Mouse (Mus musculus): Measurements from ENCODE around the gene Gal3st4. TPM values are rescaled to one million over a fixed set of nuclear protein-coding genes. Genes with fewer than 3 reads are reported as not detected.

Gal3st4 gene
- polyA plus RNA-seq, 1 experiment = 1.5 TPM

DNA sequence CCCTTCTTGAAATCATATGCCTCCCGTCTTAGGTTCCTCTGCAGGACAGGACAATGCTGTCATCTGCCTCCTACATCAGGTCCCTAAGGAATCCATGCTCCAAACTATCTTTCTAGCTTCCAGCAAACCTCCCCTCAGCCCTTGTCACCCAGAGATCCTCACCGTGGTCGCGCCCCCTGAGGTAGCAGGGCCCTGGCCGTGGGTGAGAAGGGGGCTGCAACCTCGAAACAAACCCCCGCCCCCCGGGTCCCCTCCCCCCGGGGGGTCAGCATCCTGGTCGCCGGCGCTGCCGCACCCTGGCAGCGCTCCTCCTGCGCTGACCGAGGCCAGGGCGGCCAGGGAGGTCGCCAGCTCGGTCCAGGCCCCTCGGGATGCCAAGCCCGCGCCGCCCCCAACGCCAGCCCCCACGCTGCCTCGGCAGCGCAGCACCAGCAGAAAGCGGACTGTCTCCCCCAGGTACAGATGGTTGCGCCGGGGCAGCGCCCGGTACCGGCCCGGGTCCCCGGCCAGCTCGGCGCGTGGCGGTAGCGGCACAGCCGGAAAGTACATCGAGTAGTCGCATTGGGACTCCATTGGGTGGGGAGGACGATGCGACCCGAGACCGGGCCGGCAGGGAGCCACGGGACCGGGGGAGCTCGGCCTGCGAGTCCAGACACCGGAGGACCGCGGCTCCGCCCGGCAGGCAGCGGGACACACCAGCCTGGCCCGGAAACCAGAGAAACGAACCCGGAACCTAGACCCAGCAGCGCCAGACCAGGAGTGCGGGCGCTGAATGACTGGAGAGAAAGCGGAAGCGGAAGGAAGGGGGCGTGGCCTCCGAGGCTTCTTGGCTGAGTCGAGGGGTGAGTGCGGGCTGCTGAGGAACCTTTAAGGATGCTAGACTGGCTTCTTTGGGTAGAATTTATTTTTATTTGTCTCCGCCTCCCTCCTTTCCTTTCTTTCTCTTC lies 9.1 kb downstream of the Gal3st4 start, which contains the start of gene BC037034:
Gene BC037034, minus strand, starts transcription at position 774 of the 947 bp plus-strand sequence.
- under 1% methylated on average over 71 of the region's 71 CpGs for WGBS
- DNase-seq = peak; percentile 87
- no peak for TF ChIP-seq CTCF (IDR thresholded peaks at IDR 0.05; ENCODE audit: insufficient read depth, low read length)
- peak; percentile 81 for TF ChIP-seq POLR2A (IDR thresholded peaks at IDR 0.05; ENCODE audit: borderline replicate concordance, extremely low read depth, low read depth, low read length)

DNA sequence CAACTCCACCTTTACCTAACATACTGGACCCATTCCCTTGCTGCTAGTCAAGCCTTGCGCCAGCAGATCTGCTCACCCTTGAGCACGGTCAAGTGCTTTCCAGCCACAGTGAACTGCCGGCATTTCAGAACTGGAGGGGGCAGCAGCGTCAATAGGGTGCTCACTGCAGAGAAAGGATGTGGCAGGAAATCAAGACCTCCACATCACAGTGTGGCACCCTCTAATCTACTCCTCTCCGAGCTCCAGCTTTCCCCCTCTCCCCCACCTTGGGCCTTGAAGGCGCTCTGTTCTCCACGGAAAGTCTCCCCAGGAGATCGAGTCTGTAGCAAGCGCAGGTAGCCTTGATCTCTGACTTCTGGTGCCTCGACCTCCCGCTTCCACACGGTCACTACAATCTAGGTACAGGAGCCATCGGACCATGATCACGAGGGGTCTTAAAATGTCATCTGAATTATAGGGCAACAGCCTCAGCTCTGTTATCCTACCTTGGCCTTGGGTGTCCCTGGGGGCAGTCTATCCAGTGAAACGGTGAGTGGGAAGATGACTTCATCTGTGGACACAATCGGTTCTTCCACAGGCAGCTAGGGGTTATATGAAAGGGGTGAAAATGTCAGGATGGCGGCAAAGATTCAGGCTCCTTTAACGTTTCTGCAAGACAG lies 9.9 kb downstream of the Gal3st4 start:
- H3K4me3 ChIP-seq (replicated peaks; ENCODE audit: extremely low read depth, low read depth, low read length) = peak overlapping the region; percentile 61
- H3K4me1 ChIP-seq (ENCODE audit: control insufficient read depth, insufficient read depth, low read length) = peaks cover 12% of the 10 kb centered on the region
- WGBS = 52% methylated on average over 18 of the region's 18 CpGs
- no peak for DNase-seq
- TF ChIP-seq POLR2A (IDR thresholded peaks at IDR 0.05; ENCODE audit: borderline replicate concordance, extremely low read depth, low read depth, low read length) = no peak
- no peak for TF ChIP-seq CTCF (IDR thresholded peaks at IDR 0.05; ENCODE audit: insufficient read depth, low read length)

More for the DNA sequence above, 9.1 kb downstream of the Gal3st4 start, which contains the start of gene BC037034:
- Histone ChIP-seq H3K4me3 (replicated peaks; ENCODE audit: extremely low read depth, low read depth, low read length) (peak within 1 kb of the TSS; percentile 61), H3K4me1 (ENCODE audit: control insufficient read depth, insufficient read depth, low read length) (peaks cover 12% of the 10 kb centered on the region)

DNA sequence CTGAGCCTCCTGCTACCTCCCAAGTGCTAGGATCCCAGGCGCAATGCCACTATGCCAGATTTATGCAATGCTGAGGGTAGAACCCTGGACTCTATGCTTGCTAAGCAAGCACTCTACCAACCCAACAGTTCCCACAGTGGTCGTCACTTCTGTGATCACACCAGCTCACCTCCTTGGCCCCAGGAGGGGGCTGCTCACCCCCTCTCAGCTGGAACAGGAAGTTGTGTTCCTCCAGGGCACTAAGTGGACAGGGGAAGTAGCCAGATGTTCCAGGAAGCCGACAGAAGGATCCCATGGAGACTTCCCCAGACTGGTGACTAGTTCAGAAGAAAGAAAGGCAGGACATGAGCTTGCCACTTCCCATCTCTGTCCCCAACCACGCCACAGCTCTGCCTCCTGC lies 10.6 kb downstream of the Gal3st4 start:
- 58% methylated on average over 4 of the region's 4 CpGs for WGBS
- TF ChIP-seq POLR2A (IDR thresholded peaks at IDR 0.05; ENCODE audit: borderline replicate concordance, extremely low read depth, low read depth, low read length) (no peak), CTCF (IDR thresholded peaks at IDR 0.05; ENCODE audit: insufficient read depth, low read length) (no peak)
- Histone ChIP-seq H3K4me3 (replicated peaks; ENCODE audit: extremely low read depth, low read depth, low read length) (no peak overlapping the region), H3K4me1 (ENCODE audit: control insufficient read depth, insufficient read depth, low read length) (peaks cover 12% of the 10 kb centered on the region)
- DNase-seq = no peak

DNA sequence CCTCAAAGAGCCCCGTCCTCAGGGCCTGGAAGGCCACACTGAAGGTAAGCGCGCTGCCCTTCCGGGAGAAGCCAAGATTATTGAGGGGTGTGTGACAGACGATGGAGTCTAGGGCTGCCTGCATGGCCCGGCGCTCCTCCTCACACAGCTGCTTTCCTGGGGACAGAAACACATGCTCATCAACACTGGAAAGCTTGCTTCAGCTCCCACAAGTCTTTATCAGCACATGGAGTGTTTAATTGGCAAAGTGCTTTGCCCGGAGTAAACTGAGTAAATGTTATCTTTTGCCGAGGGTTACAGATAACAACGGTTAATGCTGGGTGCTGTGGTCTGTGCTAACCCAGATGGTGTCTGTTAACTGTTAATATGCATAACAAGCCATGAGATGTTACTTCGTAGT lies 11.8 kb downstream of the Gal3st4 start:
- no peak for DNase-seq
- no peak for TF ChIP-seq CTCF (IDR thresholded peaks at IDR 0.05; ENCODE audit: insufficient read depth, low read length)
- no peak for TF ChIP-seq POLR2A (IDR thresholded peaks at IDR 0.05; ENCODE audit: borderline replicate concordance, extremely low read depth, low read depth, low read length)
- Histone ChIP-seq H3K4me3 (replicated peaks; ENCODE audit: extremely low read depth, low read depth, low read length) (no peak overlapping the region), H3K4me1 (ENCODE audit: control insufficient read depth, insufficient read depth, low read length) (peaks cover 17% of the 10 kb centered on the region)
- 74% methylated on average over 11 of the region's 11 CpGs for WGBS

DNA sequence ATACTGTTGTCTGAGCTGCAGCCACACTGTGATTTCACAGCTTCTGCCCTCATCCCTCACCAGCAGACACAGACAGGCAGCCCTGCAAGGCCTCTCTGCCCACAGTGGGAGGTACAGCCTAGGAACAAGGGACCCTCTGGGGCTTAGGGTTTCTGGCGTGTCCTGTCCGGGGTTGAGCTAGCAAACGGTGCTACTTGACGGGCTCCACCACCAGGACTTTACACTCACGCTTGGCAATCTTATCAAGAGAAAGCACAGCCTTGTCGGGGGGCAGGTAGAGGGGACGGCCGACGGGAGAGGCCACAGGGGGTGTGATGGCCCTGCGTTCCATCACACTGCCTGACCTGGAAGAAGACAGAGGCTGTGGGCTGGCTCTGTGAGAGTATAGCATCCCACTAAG lies 12.6 kb downstream of the Gal3st4 start:
- no peak overlapping the region for H3K4me3 ChIP-seq (replicated peaks; ENCODE audit: extremely low read depth, low read depth, low read length)
- H3K4me1 ChIP-seq (ENCODE audit: control insufficient read depth, insufficient read depth, low read length) = peaks cover 16% of the 10 kb centered on the region
- TF ChIP-seq POLR2A (IDR thresholded peaks at IDR 0.05; ENCODE audit: borderline replicate concordance, extremely low read depth, low read depth, low read length) (no peak), CTCF (IDR thresholded peaks at IDR 0.05; ENCODE audit: insufficient read depth, low read length) (no peak)
- WGBS = 86% methylated on average over 10 of the region's 10 CpGs
- DNase-seq = no peak

DNA sequence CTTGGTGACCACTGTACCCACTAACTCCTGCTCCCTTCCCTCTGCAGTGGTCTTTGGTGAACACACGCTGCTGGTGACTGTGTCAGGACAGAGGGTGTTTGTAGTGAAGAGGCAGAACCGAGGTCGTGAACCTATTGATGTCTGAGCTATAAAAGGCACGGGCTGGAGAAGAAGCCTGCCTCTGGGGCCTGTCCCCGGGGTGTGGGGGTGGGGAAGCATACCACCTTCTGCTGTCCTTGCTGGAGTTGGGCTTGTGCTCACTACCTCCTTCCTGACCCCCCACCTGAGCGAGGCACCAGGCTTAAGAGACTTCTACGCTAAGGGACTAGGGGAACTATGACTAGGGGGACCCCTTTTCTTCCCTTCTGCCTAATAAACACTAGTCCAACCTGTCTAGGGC lies 13.6 kb downstream of the Gal3st4 start:
- WGBS = 77% methylated on average over 7 of the region's 7 CpGs
- DNase-seq = no peak
- TF ChIP-seq CTCF (IDR thresholded peaks at IDR 0.05; ENCODE audit: insufficient read depth, low read length) (no peak), POLR2A (IDR thresholded peaks at IDR 0.05; ENCODE audit: borderline replicate concordance, extremely low read depth, low read depth, low read length) (no peak)
- Histone ChIP-seq H3K4me1 (ENCODE audit: control insufficient read depth, insufficient read depth, low read length) (peaks cover 14% of the 10 kb centered on the region), H3K4me3 (replicated peaks; ENCODE audit: extremely low read depth, low read depth, low read length) (no peak overlapping the region)

DNA sequence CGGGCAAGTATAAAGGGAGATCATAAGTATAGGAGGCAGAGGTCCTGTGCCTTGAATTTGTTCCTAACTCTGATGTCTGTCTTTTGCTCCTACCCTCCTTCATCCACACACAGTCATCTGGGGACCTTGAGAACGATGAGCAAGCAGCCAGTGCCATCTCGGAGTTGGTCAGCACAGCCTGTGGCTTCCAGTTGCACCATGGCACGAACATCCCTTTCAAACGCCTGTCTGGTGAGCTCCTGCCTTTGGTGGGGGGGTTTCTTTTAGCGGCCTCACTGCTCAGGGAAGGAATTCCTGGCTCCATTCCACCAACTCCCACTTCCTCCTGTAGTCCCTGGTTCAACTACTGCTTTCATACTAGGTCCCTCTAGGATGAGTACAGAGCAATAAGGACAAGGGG lies 14.1 kb downstream of the Gal3st4 start:
- peaks cover 14% of the 10 kb centered on the region for H3K4me1 ChIP-seq (ENCODE audit: control insufficient read depth, insufficient read depth, low read length)
- 74% methylated on average over 6 of the region's 6 CpGs for WGBS
- no peak for DNase-seq
- no peak overlapping the region for H3K4me3 ChIP-seq (replicated peaks; ENCODE audit: extremely low read depth, low read depth, low read length)
- no peak for TF ChIP-seq CTCF (IDR thresholded peaks at IDR 0.05; ENCODE audit: insufficient read depth, low read length)
- no peak for TF ChIP-seq POLR2A (IDR thresholded peaks at IDR 0.05; ENCODE audit: borderline replicate concordance, extremely low read depth, low read depth, low read length)

DNA sequence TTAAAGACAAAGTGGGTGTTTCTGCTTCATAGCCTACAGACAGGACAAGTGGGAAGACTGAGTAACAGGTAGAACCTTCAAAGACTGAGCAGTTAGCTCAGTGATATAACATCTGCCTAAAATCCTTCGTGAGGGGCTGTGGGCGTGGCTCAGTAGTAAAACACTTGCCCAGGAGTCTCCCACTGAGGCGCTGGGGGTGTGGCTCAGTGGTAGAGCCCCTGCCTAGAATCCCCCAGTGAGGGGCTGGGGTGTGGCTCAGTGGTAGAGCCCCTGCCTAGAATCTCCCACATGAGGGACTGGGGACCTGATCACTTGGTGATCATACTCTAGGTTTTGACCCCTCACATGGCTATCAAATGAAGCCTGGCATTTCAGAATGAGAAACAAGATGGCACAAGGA lies 14.6 kb downstream of the Gal3st4 start:
- Histone ChIP-seq H3K4me3 (replicated peaks; ENCODE audit: extremely low read depth, low read depth, low read length) (no peak overlapping the region), H3K4me1 (ENCODE audit: control insufficient read depth, insufficient read depth, low read length) (peaks cover 14% of the 10 kb centered on the region)
- WGBS = 89% methylated on average over 3 of the region's 3 CpGs
- DNase-seq = no peak
- TF ChIP-seq POLR2A (IDR thresholded peaks at IDR 0.05; ENCODE audit: borderline replicate concordance, extremely low read depth, low read depth, low read length) (no peak), CTCF (IDR thresholded peaks at IDR 0.05; ENCODE audit: insufficient read depth, low read length) (no peak)

DNA sequence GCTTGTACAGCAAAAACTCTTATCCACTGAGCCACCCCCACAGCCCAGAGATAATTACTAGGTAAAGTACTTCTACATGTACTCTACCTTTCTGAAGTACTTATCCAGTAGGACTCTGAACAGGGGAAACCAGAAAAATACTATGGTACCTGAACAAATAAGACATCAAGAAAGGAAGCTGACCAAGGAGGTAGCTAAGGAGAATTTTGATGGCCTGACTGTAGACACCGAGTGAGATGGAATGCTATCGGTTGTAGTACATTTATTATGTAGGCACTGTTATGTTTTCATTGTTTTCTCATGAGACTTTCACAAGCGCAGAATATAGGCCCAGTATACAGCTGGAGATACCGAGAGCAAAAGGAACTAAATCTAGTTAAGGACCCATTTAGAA lies 15.1 kb downstream of the Gal3st4 start:
- TF ChIP-seq POLR2A (IDR thresholded peaks at IDR 0.05; ENCODE audit: borderline replicate concordance, extremely low read depth, low read depth, low read length) (no peak), CTCF (IDR thresholded peaks at IDR 0.05; ENCODE audit: insufficient read depth, low read length) (no peak)
- Histone ChIP-seq H3K4me3 (replicated peaks; ENCODE audit: extremely low read depth, low read depth, low read length) (no peak overlapping the region), H3K4me1 (ENCODE audit: control insufficient read depth, insufficient read depth, low read length) (peaks cover 11% of the 10 kb centered on the region)
- WGBS = 86% methylated on average over 4 of the region's 4 CpGs
- no peak for DNase-seq

Measured in lung, adult 2 months (tissue).